Mouse (Mus musculus) megakaryocyte, embryonic 14.5 days (primary cell): ENCODE measurements around the gene Fam32a. TPM values are rescaled to one million over a fixed set of nuclear protein-coding genes. Genes with fewer than 3 reads are reported as not detected.
A peak's percentile ranks its signal among the peaks of the same experiment; 100 is the strongest.

Experiments used
- H3K27me3 ChIP-seq: replicated peaks from 2 replicates; pipeline ENCODE3; 2012; ENCODE audit warnings: inconsistent platforms
- H3K36me3 ChIP-seq: replicated peaks from 2 replicates; pipeline ENCODE3; 2012; ENCODE audit warnings: low read length, inconsistent platforms, mixed read lengths
- H3K4me1 ChIP-seq: 2 replicates; pipeline ENCODE4 v1.6.1; 2012; ENCODE audit warnings: inconsistent platforms
- H3K4me3 ChIP-seq: replicated peaks from 2 replicates; pipeline ENCODE3; 2012; ENCODE audit warnings: moderate library complexity, mild to moderate bottlenecking, inconsistent platforms
- H3K9me3 ChIP-seq: 2 replicates; pipeline ENCODE4 v1.6.1; 2012; ENCODE audit warnings: inconsistent platforms
- FLI1 ChIP-seq: IDR thresholded peaks from 2 replicates; pipeline ENCODE4 v1.6.1; 2012; ENCODE audit warnings: low read length, inconsistent platforms, mixed read lengths
- GATA1 ChIP-seq: IDR thresholded peaks from 3 replicates; pipeline ENCODE4 v1.6.1; 2012; ENCODE audit warnings: mixed read lengths, low read length, inconsistent platforms, borderline replicate concordance
- polyA plus RNA-seq: library from polyadenylated mRNA; stranded (reverse); fragments of >175 nt; gene quantifications from 2 replicates; pipeline ENCODE4 v1.2.3, GENCODE M21; 2012; ENCODE audit warnings: low replicate concordance; ENCODE audit not compliant: insufficient read depth

The Fam32a gene
- polyA plus RNA-seq, 1 experiment, result 80.5 TPM

GRCm38 (mm10) chr8:72261431-72261830 is 41.9 kb downstream of the Fam32a start:
- H3K9me3 ChIP-seq, result no peaks in the 10 kb centered on the region
- H3K36me3 ChIP-seq, result peaks cover 16% of the 10 kb centered on the region
- peaks cover 66% of the 10 kb centered on the region for H3K4me1 ChIP-seq
- H3K4me3 ChIP-seq, result no peak overlapping the region
- H3K27me3 ChIP-seq, result peaks cover 10% of the 10 kb centered on the region
- no peak for TF ChIP-seq GATA1
- no peak for TF ChIP-seq FLI1

GRCm38 (mm10) chr8:72261872-72262271 is 42.3 kb downstream of the Fam32a start:
- Histone ChIP-seq H3K4me1 (peaks cover 65% of the 10 kb centered on the region), H3K27me3 (peaks cover 10% of the 10 kb centered on the region), H3K9me3 (no peaks in the 10 kb centered on the region), H3K4me3 (no peak overlapping the region), H3K36me3 (peaks cover 13% of the 10 kb centered on the region)
- TF ChIP-seq GATA1 (no peak), FLI1 (no peak)

GRCm38 (mm10) chr8:72262756-72263155 is 43.2 kb downstream of the Fam32a start:
- no peak overlapping the region for H3K4me3 ChIP-seq
- peaks cover 58% of the 10 kb centered on the region for H3K4me1 ChIP-seq
- TF ChIP-seq FLI1, result no peak
- no peak for TF ChIP-seq GATA1
- peaks cover 10% of the 10 kb centered on the region for H3K27me3 ChIP-seq
- H3K9me3 ChIP-seq, result no peaks in the 10 kb centered on the region
- peaks cover 4% of the 10 kb centered on the region for H3K36me3 ChIP-seq

- TF ChIP-seq GATA1 (no peak), FLI1 (no peak)
- peaks cover 10% of the 10 kb centered on the region for H3K27me3 ChIP-seq
- H3K9me3 ChIP-seq, result no peaks in the 10 kb centered on the region
- H3K4me1 ChIP-seq, result peaks cover 65% of the 10 kb centered on the region
- H3K4me3 ChIP-seq, result no peak overlapping the region
- H3K36me3 ChIP-seq, result no peaks in the 10 kb centered on the region
These were observed 43.9 kb downstream of the Fam32a start for GRCm38 (mm10) chr8:72263451-72263850.

GRCm38 (mm10) chr8:72265342-72265741 is 45.8 kb downstream of the Fam32a start:
- TF ChIP-seq GATA1, result no peak
- no peak for TF ChIP-seq FLI1
- H3K9me3 ChIP-seq, result no peaks in the 10 kb centered on the region
- peaks cover 10% of the 10 kb centered on the region for H3K27me3 ChIP-seq
- peak overlapping the region; percentile 59 for H3K4me3 ChIP-seq
- no peaks in the 10 kb centered on the region for H3K36me3 ChIP-seq
- peaks cover 70% of the 10 kb centered on the region for H3K4me1 ChIP-seq

- no peak for TF ChIP-seq GATA1
- TF ChIP-seq FLI1, result no peak
- Histone ChIP-seq H3K27me3 (peaks cover 10% of the 10 kb centered on the region), H3K4me1 (peaks cover 72% of the 10 kb centered on the region), H3K4me3 (no peak overlapping the region), H3K36me3 (no peaks in the 10 kb centered on the region), H3K9me3 (no peaks in the 10 kb centered on the region)
These were observed 47.1 kb downstream of the Fam32a start for GRCm38 (mm10) chr8:72266671-72267070.

GRCm38 (mm10) chr8:72267106-72267505 is 47.6 kb downstream of the Fam32a start:
- Histone ChIP-seq H3K27me3 (peaks cover 10% of the 10 kb centered on the region), H3K4me1 (peaks cover 72% of the 10 kb centered on the region), H3K9me3 (no peaks in the 10 kb centered on the region), H3K4me3 (no peak overlapping the region), H3K36me3 (no peaks in the 10 kb centered on the region)
- TF ChIP-seq FLI1 (no peak), GATA1 (no peak)

- H3K4me3 ChIP-seq, result peak overlapping the region; percentile 88
These were observed 48.8 kb downstream of the Fam32a start for GRCm38 (mm10) chr8:72268356-72268755.

GRCm38 (mm10) chr8:72270606-72271005 is 51.1 kb downstream of the Fam32a start:
- H3K27me3 ChIP-seq, result peaks cover 6% of the 10 kb centered on the region
- no peaks in the 10 kb centered on the region for H3K36me3 ChIP-seq
- H3K9me3 ChIP-seq, result no peaks in the 10 kb centered on the region
- no peak for TF ChIP-seq GATA1
- TF ChIP-seq FLI1, result no peak
- H3K4me1 ChIP-seq, result peaks cover 77% of the 10 kb centered on the region
- no peak overlapping the region for H3K4me3 ChIP-seq

More at GRCm38 (mm10) chr8:72268356-72268755, 48.8 kb downstream of the Fam32a start:
- Histone ChIP-seq H3K27me3 (peaks cover 6% of the 10 kb centered on the region), H3K9me3 (no peaks in the 10 kb centered on the region), H3K4me1 (peaks cover 77% of the 10 kb centered on the region), H3K36me3 (no peaks in the 10 kb centered on the region)
- TF ChIP-seq FLI1, result peak; percentile 67
- peak; percentile 93 for TF ChIP-seq GATA1

GRCm38 (mm10) chr8:72271051-72271660 is 51.6 kb downstream of the Fam32a start:
- no peak for TF ChIP-seq GATA1
- TF ChIP-seq FLI1, result no peak
- H3K27me3 ChIP-seq, result peaks cover 9% of the 10 kb centered on the region
- H3K4me3 ChIP-seq, result no peak overlapping the region
- peaks cover 74% of the 10 kb centered on the region for H3K4me1 ChIP-seq
- no peaks in the 10 kb centered on the region for H3K9me3 ChIP-seq
- no peaks in the 10 kb centered on the region for H3K36me3 ChIP-seq
